Mouse (Mus musculus) CD8-positive naive resting alpha-beta T cell, adult 2 months (primary cell): Measurements from ENCODE around the gene Zpld1.

ENCODE experiments used
- DNase-seq, 2 experiments: peaks; one replicate each; pipeline ENCODE4 v3.0.0; 2022; ENCODE audit warnings: low read depth in 2 of 2, low spot score in 2 of 2

Zpld1 gene

GRCm38 (mm10) chr16:55297886-55298285 is at the start of gene Zpld1:
Zpld1 (minus strand) TSS chr16:55297986.
- no peak for DNase-seq

GRCm38 (mm10) chr16:55345644-55346043 is 47.9 kb upstream of the Zpld1 start:
- no peak for DNase-seq

GRCm38 (mm10) chr16:55321542-55322514 is 24.0 kb upstream of the Zpld1 start:
- no peak for DNase-seq

DNA sequence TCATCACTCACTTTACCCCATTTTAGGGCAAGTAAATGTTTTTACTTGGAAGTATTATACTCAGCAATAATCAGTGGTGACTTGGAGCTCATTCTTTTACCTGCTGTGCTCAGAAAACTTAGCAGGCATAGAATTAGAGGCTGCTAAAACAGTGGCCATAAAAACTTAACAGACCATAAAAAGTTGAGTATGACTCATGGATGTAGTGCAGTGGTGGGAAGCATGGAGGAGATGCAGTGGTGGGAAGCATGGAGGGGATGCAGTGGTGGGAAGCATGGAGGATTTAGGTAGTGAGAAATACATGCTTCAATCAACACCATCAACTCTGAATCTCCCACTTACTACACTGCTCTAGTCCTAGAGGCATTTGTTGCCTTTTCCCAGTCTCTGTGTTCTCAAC is 19.2 kb upstream of the Zpld1 start:
- DNase-seq = no peak

DNA sequence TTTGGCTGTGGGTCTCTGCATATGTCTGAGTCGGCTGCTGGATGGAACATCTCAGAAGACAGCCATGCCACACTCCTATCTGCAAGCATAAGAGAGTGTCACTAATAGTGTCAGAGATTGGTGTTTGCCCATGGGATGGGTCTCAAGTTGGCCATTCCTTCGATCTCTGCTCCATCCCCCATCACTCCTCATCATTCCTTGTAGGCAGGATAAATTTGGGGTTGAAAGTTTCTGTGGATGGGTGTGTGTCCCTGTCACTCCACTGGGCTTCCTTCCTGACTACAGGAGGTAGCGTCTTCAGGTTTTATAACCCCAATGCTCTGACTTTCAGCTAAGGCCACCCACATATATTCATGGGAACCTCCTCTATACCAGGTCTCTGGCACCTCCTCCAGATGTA is 14.3 kb upstream of the Zpld1 start:
- DNase-seq = no peak

DNA sequence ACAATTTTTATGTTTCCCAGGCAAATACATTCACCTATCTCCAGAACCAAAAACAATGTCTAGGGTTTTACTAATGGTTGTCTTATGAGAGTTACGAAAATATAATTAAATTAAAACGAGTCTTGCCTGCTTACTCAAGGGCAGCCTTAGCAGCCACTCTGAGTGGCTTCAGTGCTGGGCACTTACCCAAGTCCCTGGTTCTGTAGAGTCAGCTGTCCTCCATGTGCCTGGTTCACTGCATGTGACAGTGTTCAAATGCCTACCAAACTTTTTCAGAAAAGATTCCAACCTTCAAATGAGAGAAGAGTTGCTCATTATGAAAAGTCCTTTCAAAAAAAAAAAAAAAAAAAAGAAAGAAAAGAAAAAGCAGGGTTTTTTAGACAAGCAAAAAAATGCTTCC is 15.1 kb downstream of the Zpld1 start:
- no peak for DNase-seq

DNA sequence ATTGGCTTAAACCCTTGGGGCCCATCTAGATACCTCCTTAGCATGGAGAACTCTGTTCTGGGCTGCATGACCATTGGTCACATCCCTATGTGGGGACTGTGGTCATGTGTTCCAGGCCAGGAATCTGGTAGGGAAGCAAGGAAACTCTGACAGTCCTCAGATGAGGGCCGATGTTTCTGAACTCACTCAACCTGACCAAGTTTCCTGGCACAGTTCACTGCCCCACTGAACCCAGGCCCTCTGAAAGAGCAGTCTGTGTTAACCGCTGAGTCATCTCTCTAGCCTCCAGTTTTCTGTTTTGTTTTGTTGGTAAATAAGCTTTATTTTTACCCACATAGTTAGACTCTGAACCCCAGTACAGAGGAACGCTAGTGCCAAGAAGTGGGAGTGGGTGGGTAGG is 20.3 kb downstream of the Zpld1 start:
- no peak for DNase-seq

DNA sequence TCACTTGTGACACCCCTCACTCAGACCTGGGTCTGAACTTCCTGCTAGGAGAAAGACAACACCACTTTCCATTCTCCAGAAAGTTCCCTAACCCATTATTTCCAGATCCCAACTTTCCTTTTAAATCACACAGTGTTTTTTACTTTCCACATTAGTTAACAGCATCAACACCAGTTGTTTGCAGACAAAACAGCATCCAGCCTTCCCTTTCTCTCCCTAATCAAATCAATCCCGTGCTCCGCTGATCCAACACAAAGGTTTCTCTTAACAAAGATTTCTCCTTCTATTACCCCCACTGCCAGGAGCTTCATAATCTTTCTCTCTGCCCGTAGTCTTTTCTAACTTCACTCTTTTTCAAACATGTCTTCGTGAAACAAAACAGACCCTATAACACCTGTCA is 32.5 kb downstream of the Zpld1 start:
- DNase-seq = no peak

DNA sequence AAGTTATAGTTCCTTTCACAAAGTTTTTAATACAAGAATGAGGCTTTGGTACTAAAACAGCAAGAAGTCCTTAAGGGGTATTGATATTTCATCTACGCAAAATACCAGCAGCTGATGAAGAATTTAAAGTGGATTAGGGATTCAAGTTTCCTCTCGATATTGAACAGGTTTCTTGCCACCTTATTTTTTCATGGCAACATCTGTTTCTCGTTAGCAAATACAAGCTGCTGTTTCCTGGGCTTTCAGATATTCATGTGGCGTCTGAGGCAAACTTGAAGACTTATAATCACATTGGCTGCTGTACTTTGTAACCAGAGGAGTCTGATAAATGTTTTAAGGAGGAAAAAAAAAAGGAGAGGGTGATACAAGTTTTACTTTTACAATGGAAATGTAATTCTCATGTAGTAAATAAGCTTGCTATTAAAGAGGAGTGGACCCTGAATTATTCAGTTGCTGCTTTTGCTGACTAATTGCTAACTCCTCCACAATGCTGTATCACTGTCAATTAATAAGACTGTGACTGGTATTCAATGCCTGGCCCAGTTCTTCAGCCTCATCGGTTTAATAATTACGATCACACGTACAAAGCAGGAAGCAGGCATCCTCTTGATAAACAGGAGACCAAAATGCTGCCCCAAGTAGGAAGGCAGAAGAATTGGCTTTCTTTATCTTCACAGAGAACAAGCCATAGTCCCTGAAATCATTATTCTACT is 36.8 kb downstream of the Zpld1 start:
- DNase-seq = no peak

GRCm38 (mm10) chr16:55259719-55260118 is 38.1 kb downstream of the Zpld1 start:
- DNase-seq = no peak

- no peak for DNase-seq
These were observed 56.8 kb downstream of the Zpld1 start for GRCm38 (mm10) chr16:55240996-55241395.

- DNase-seq = no peak
These were observed 68.7 kb downstream of the Zpld1 start for GRCm38 (mm10) chr16:55228995-55229622.

DNA sequence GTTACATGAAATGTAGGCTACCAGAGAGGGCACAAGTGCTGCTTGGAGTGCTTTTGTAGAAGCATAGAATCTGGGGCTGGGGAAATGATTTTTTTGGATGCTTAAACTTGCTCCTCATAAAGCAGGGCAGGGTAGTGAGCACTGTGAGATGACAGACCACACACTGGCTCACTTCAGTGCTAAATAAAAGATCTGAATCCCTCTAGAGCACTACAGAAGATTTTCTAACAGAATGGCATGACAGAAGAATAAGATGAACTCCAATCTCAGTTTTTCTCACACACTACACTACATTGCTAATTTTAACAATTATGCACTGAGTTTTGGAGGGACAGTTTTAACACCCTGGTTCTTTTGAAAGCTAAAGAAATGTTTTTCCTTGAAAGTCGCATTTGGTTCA is 93.8 kb downstream of the Zpld1 start:
- DNase-seq = no peak

DNA sequence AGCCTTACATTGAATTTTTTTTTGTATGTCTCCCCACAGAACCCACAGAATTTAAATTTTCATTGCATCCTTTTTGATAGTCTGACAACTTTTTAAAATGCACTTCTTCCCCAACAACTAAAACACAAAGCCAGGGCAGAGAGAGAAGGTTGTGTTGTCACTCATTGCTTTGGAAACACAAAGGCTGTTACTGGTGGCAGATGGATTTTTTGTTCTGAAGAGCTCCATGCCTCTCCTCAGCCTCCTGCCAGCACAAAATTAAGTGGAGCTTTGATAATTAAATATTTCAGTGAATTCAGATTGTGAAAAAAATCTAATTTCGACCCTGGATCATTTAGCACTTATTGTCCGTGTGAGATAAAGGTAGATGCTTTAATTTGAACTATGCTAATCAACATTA is 107.4 kb downstream of the Zpld1 start:
- DNase-seq = no peak

DNA sequence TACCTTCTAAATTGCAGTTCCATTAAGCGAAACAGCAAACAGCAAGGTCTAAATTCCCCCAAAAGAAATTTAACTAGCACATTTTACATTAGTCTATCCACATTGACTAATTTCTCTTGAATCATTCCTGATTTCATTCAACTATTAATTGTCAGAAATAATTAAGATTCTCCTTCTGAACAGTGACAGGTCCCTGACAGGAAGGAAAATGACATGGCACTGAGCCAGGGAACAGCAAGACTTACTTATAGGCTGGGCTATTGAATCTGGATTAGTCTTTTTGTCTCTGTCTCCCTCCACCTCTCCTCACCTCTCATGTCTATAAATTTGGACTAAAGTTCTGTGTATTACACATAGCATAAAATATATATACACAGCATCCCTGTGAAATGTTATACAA is 112.4 kb downstream of the Zpld1 start:
- DNase-seq = no peak
